Mouse (Mus musculus) heart, postnatal 10 days (tissue): ENCODE data around the gene Ikzf3. TPM values are rescaled to one million over a fixed set of nuclear protein-coding genes. Genes with fewer than 3 reads are reported as not detected.

Experiments
- DNase-seq, 2 experiments: peaks; one replicate each; pipeline ENCODE4 v3.0.0; 2021
- intact Hi-C: fragments of 180-260 bp; cut with DNase I; formaldehyde crosslinking; loops from one replicate; pipeline ENCODE4 v1.15.1; 2025
- total RNA-seq, 2 experiments: library from RNA; stranded (reverse); gene quantifications; 2 replicates each; pipeline ENCODE4 v1.2.3; 2021

The Ikzf3 gene
- total RNA-seq, 2 experiments from 2014 or later, result 0.84 to 0.98 TPM

GRCm38 (mm10) chr11:98449921-98450771 is 95.7 kb downstream of the Ikzf3 start:
- peak; percentile 47 to 48 for DNase-seq
- intact Hi-C loops, result no loop called here

DNA sequence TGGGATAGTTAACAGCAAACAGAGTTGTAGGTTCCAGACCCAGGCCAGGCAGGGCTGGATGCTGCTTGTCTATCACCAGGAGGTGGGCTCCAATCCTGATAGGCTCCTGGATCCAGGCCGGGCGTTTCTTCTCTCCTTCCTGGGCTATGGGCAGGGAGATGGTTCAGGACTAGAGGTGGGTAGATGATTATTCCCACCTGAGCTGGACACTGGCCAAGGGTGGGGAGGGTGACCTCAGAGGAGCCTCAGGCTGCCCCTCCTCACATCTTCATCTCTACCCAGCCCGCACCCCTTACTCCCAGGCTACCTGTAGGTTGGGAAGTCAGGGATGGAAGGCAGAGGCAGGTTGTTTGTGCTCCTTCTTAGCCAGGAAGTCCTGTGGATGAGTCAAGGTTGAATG is 96.4 kb downstream of the Ikzf3 start:
- DNase-seq, result no peak
- intact Hi-C loops, result no loop called here

GRCm38 (mm10) chr11:98448191-98448790 is 97.5 kb downstream of the Ikzf3 start:
- intact Hi-C loops, result no loop called here

GRCm38 (mm10) chr11:98447475-98447834 is 98.4 kb downstream of the Ikzf3 start:
- intact Hi-C loops, result no loop called here
- DNase-seq, result no peak

More at GRCm38 (mm10) chr11:98448191-98448790, 97.5 kb downstream of the Ikzf3 start:
- DNase-seq, result no peak

- intact Hi-C loops, result no loop called here
- DNase-seq, result no peak
Measured at GRCm38 (mm10) chr11:98446562-98447474, 99.0 kb downstream of the Ikzf3 start.

DNA sequence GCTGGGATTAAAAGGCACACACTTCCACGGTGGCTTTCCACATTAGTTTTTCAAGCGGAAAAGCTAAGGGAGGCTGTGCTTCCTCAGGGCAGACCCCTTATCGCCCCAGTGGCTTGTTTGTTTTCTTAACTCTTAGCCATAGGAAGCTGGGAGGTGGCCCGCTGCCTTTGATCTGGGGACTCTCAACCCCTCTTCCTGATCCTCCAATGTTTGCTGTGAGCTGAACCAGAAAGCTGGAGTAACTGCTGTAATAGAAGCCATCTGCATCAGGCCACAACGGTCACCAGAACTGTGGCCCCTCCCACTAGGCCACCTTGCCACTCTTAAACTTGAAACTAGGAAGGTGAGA is 99.6 kb downstream of the Ikzf3 start, which contains the start of gene Grb7:
TSS of gene Grb7 (plus strand) at position 182 of the 349 bp plus-strand sequence.
- intact Hi-C loops, result no loop called here

GRCm38 (mm10) chr11:98445679-98446078 is 100.2 kb downstream of the Ikzf3 start:
- intact Hi-C loops, result no loop called here
- no peak for DNase-seq

More for the DNA sequence above, 99.6 kb downstream of the Ikzf3 start, which contains the start of gene Grb7:
- no peak for DNase-seq

DNA sequence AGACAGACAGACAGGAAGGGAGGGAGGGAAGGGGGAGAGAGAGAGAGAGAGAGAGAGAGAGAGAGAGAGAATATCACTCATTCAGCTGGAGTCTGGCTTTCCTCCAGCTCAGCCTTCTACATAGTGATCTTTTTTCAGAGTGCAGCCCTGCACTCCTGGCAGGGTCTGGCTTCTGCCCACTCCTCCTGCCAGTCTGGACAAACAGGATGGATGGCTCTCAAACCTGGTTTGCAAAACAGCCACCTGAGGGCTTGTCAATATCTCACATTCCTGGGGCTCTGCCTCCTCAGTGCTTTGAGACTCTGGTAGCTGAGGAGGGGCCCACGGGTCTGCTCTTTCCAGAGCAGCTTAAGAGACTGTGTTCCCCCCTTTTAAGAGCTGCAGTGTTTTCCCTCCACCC is 100.6 kb downstream of the Ikzf3 start:
- DNase-seq, result no peak
- intact Hi-C loops, result no loop called here

DNA sequence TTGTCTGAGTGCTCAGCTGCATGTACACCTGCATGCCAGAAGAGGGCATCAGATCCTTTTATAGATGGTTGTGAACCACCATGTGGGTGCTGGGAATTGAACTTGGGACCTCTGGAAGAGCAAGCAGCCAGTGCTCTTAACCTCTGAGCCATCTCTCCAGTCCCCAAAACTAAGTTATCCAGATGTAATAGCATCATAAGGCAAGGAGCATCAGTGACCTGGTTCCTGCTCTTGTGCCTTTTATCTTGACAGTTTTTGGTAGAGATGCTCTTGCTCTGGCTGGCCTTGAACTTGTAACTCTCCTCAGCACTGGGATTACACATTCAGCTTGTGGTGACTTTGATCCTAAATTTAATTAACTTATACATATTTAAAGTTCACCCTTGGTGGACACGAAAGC is 102.1 kb downstream of the Ikzf3 start:
- intact Hi-C loops, result no loop called here
- DNase-seq, result no peak

- intact Hi-C loops, result loop anchor here (2.0 to 5.0 kb wide), 2 partner anchors 26 to 96 kb away; partner anchors contain the start of gene Erbb2
- DNase-seq, result peak; percentile 96 to 98
Measured at GRCm38 (mm10) chr11:98438331-98439158, 107.3 kb downstream of the Ikzf3 start, which contains the start of gene Mien1. TSS of gene Mien1 (minus strand) at chr11:98438991.

GRCm38 (mm10) chr11:98437441-98437840 is 108.4 kb downstream of the Ikzf3 start:
- intact Hi-C loops, result loop anchor here (5.0 kb wide), 1 partner anchor 95 kb away; no protein-coding TSS in a partner anchor
- no peak for DNase-seq

GRCm38 (mm10) chr11:98435723-98436122 is 110.1 kb downstream of the Ikzf3 start:
- no peak for DNase-seq
- intact Hi-C loops, result loop anchor here (1.0 to 5.0 kb wide), 2 partner anchors 18 to 93 kb away; no protein-coding TSS in a partner anchor

GRCm38 (mm10) chr11:98431743-98432502 is 113.9 kb downstream of the Ikzf3 start:
- DNase-seq, result no peak

DNA sequence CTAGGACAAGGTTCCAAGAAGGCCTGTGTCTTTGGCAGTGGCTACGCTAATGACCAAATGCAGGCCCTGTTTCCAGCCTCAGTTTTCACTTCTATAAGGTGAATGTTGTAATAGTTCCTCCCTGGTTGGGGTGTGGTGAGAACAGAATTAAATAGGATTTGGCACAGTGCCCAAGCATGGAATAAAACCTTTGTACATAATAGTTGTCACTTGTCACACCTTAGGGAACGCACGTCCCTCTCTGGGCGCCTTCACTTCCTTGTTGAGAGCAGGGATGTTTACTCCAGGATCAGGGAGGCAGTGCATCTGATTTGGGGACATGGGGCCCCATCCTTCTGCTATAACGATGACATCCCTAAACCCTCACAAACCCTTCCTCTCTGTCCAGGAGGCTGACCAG is 117.4 kb downstream of the Ikzf3 start:
- no peak for DNase-seq
- intact Hi-C loops, result no loop called here

More at GRCm38 (mm10) chr11:98431743-98432502, 113.9 kb downstream of the Ikzf3 start:
- intact Hi-C loops, result no loop called here

- no peak for DNase-seq
- intact Hi-C loops, result no loop called here
Measured at GRCm38 (mm10) chr11:98426592-98426991, 119.2 kb downstream of the Ikzf3 start.

- intact Hi-C loops, result no loop called here
- no peak for DNase-seq
Measured at GRCm38 (mm10) chr11:98418939-98419547, 126.8 kb downstream of the Ikzf3 start.

DNA sequence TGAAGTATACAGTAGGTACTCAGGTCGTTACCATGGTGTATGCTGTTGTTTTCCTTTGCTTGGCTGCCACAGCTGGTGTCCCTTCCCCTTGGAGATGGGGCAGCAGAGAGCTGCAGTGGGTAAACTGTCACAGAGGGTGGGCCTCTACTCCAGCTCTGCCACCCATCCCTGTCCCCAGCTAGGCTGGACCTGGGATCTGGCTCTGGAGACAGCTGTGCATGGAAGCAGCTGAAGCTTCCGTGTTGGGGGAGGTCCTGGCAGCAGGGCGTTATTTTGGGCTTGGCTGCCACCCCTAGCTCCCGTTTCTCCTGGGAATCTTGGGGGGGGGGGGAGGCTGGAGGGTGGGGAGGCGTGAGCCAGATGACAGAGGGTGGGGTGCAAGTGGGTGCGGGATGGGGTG is 127.6 kb downstream of the Ikzf3 start:
- intact Hi-C loops, result no loop called here
- DNase-seq, result no peak

GRCm38 (mm10) chr11:98417074-98417473 is 128.8 kb downstream of the Ikzf3 start:
- intact Hi-C loops, result loop anchor here (1.0 kb wide), 1 partner anchor 19 kb away; no protein-coding TSS in a partner anchor
- no peak for DNase-seq
